Mouse (Mus musculus) bone marrow, adult 2 months (tissue): ENCODE measurements around the gene Orai1. TPM values are rescaled to one million over a fixed set of nuclear protein-coding genes. Genes with fewer than 3 reads are reported as not detected.

Source experiments
- H3K27ac ChIP-seq: fragments of 200-500 bp; 2 replicates; pipeline ENCODE4 v1.5.1; 2012; ENCODE audit warnings: low read depth, mild to moderate bottlenecking, control low read depth, inconsistent platforms, low read length; ENCODE audit not compliant: control insufficient read depth, poor library complexity, insufficient read depth
- H3K4me1 ChIP-seq: fragments of 200-500 bp; 2 replicates; pipeline ENCODE4 v1.6.1; 2011; ENCODE audit warnings: low read length; ENCODE audit not compliant: control insufficient read depth, insufficient read depth
- H3K4me3 ChIP-seq: fragments of 200-500 bp; replicated peaks from 2 replicates; pipeline ENCODE3; 2011; ENCODE audit warnings: mild to moderate bottlenecking, low read depth, low read length, control low read depth; ENCODE audit not compliant: control insufficient read depth
- CTCF ChIP-seq: fragments of 200-500 bp; IDR thresholded peaks from 2 replicates; pipeline ENCODE4 v1.5.1; 2011; ENCODE audit warnings: low read length, control low read depth; ENCODE audit not compliant: control insufficient read depth, insufficient read depth
- POLR2A ChIP-seq: fragments of 200-500 bp; IDR thresholded peaks from 2 replicates; pipeline ENCODE4 v1.6.1; 2011; ENCODE audit warnings: low read depth, mild to moderate bottlenecking, control low read depth, low read length, borderline replicate concordance; ENCODE audit not compliant: control insufficient read depth
- WGBS: fragments of 180-500 bp; shearing (Covaris S2); methylation state at CpG from one replicate; pipeline ENCODE4 v1.1.7; 2018; 5-methylcytosine and 5-hydroxymethylcytosine counted together
- polyA plus RNA-seq: library from polyadenylated mRNA; stranded (reverse); fragments of >200 nt; gene quantifications from 2 replicates; pipeline ENCODE4 v1.2.4, GENCODE M21; 2011; ENCODE audit warnings: low replicate concordance; ENCODE audit not compliant: missing spikeins, insufficient read depth, insufficient read length

Gene Orai1
- polyA plus RNA-seq, 1 experiment, result 30.8 TPM

- WGBS, result 2% methylated on average over 35 of the region's 35 CpGs
- Histone ChIP-seq H3K4me1 (peaks cover 4% of the 10 kb centered on the region), H3K27ac (peak overlapping the region; percentile 63), H3K4me3 (peak overlapping the region; percentile 69)
- TF ChIP-seq CTCF (no peak), POLR2A (0 out of 2 replicates have a peak, but pooled peaks have one; percentile 32)
These were observed 61.8 kb downstream of the Orai1 start for GRCm38 (mm10) chr5:123076419-123077281.

GRCm38 (mm10) chr5:123079568-123079967 lies 64.7 kb downstream of the Orai1 start:
- TF ChIP-seq CTCF (no peak), POLR2A (no peak)
- Histone ChIP-seq H3K27ac (no peak overlapping the region), H3K4me1 (peaks cover 4% of the 10 kb centered on the region), H3K4me3 (no peak overlapping the region)
- WGBS, result 0% methylated on average over 1 of the region's 1 CpGs

- H3K4me1 ChIP-seq, result peaks cover 4% of the 10 kb centered on the region
- WGBS, result 14% methylated on average over 8 of the region's 8 CpGs
- no peak overlapping the region for H3K4me3 ChIP-seq
- no peak overlapping the region for H3K27ac ChIP-seq
- TF ChIP-seq POLR2A, result no peak
- no peak for TF ChIP-seq CTCF
These were observed 65.2 kb downstream of the Orai1 start for GRCm38 (mm10) chr5:123080041-123080440.

Other genes starting within 250 kb of the Orai1 start
- 15.8 and 31.8 TPM in 2 replicates for gene Camkk2, start 235.7 kb upstream of the Orai1 start, polyA plus RNA-seq
- gene Anapc5, start 193.7 kb upstream of the Orai1 start, polyA plus RNA-seq, result 204 and 228 TPM in 2 replicates
- 4.0 and 11.1 TPM in 2 replicates for gene Rnf34, start 165.0 kb upstream of the Orai1 start, polyA plus RNA-seq
- gene Kdm2b, start 25.3 kb upstream of the Orai1 start, polyA plus RNA-seq, result 17.4 and 24.2 TPM in 2 replicates
- gene Morn3, start 31.9 kb downstream of the Orai1 start, polyA plus RNA-seq, result 5.3 TPM in 1 of 2 replicates, not detected in the other
- gene Tmem120b, start 53.3 kb downstream of the Orai1 start, polyA plus RNA-seq, result 33.5 and 38.8 TPM in 2 replicates
- 4.0 and 7.2 TPM in 2 replicates for gene Rhof, start 117.6 kb downstream of the Orai1 start, polyA plus RNA-seq
- gene Setd1b, start 127.1 kb downstream of the Orai1 start, polyA plus RNA-seq, result 27.7 and 34.2 TPM in 2 replicates
- 70.7 and 83.3 TPM in 2 replicates for gene Psmd9, start 154.3 kb downstream of the Orai1 start, polyA plus RNA-seq
- 3.2 and 21.0 TPM in 2 replicates for gene Hpd, start 167.7 kb downstream of the Orai1 start, polyA plus RNA-seq
- gene Wdr66, start 237.0 kb downstream of the Orai1 start, polyA plus RNA-seq, result 0.77 and 1.2 TPM in 2 replicates